Mouse (Mus musculus): ENCODE results near the gene Dlg2. TPM values are rescaled to one million over a fixed set of nuclear protein-coding genes. Genes with fewer than 3 reads are reported as not detected.
A peak's percentile ranks its signal among the peaks of the same experiment; 100 is the strongest.

Gene Dlg2
- total RNA-seq, 2 experiments from 2014 or later: 1.7 to 2.3 TPM

DNA sequence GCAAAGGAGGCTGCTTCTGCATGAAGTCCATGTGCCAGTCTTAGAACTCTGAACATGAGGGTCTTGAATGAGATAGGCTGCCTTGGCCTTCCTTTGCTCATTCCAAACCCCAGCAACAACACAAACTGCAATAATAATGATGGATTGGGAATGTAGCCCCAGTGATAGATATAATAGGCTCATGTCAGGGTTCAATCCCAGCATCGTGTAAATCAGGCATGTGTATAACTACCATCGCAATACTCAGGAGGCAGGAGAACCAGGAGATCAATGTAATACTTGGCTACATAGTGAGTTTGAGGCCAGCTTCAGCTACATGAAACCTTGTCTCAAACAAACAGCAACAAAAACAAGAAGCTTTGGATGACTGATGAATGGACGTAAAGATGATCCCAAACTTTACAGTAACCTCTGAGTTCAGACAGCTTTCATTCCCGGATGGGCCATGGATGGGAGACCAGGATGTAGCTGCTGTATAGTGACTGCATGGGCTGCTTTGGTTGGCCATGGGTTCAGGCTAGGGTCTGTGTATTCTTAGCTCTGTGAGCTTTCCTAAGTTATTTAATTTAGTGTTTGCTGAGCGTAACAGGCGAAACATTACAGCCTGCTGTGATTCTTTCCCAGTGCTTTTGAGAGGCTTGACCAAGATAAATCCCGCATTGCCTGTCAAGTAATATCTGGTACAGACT is 1708.0 kb downstream of the Dlg2 start:
- no peak for DNase-seq

DNA sequence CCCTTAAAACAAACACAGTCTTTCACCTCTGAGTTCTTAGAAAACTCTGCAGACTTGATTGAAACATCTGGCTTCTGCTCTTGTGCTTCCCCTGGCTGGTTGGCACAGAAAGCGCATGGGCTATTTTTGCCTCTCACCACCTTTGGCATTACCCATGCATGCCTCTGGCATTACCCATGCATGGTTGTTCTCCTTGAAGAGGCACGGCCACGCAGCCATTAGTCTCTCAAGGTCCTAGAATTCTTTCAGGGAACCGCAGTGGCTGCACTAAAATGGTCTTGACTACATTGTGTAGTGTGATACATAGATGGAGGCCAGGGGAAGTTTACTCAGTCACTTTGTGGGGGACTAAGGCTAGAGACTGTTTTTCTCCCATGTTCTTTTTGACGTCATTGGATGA is 1709.9 kb downstream of the Dlg2 start:
- DNase-seq: peak; percentile 28 to 36

DNA sequence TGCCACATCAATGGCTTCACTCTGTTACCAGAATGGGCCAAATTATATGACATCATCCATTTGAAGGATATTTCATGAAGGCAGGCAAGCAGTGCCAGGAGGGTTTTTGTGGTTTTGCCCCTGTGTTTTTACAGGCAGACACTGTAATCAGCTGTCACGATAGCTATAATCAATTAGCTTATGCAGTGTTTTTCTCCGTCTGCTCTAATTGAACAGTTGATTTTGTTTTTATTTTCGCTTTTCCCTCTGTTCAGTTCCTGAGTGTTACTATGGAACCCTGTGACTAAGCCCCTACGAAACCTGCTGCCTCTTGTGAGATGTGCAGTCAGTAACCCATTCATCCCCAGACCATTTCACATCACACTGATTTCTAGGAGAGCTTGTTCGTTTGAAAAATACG is 1712.7 kb downstream of the Dlg2 start:
- no peak for DNase-seq

DNA sequence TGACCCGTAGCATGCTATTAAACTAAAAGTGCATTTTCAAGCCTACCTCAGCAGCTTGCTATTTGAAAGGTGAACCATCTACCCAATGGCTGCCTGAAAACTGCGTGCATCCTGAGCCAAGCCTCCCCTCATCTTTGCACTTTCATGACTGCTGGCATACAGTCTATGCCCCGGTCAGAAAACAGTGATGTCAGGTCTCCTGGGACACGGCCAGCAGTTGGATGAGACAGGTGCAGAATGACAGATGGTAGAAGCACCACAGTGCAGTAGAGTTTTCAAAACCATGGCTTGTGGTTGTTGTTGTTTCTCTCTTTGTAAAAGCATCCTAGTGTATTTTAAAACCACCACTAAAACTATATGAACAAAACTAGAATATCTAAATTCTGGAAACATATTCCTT is 1719.5 kb downstream of the Dlg2 start:
- DNase-seq: no peak

DNA sequence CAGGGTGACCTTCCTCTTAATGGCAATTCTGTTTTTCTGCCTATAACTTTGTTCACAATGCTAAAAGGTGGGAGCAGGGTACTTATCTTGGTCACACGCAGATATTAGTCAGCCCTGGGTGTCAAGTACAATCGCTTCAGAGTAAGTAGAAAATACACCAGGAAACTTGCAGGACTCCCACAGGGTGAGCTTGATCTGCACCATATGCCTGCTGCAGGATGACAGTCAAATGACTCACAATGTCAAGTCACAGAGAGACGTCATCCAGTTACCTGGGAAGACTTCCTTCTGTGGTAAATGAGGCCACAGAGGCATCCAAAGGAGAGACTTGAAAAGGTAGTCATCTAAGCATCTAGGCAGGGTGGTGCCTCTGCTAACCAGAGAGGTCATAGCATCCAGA is 1721.1 kb downstream of the Dlg2 start:
- DNase-seq: no peak

DNA sequence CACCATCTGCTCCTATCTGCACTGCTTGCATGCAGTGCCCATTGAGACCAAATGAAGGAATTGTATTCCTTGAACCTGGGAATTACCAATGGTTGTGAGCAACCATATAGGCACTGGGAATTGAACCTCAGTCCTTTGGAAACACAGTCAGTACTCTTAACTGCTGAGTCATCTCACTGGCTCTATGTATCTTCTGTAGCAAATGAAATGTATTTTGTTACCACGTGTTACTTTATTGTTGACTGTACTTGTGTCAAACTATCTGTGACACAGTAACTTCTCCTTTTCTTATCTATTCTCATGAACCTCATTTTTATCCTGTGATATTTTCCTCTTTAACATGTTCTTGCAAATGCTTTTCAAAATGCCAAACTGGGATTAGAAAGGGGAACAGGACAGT is 1722.7 kb downstream of the Dlg2 start:
- DNase-seq: no peak

DNA sequence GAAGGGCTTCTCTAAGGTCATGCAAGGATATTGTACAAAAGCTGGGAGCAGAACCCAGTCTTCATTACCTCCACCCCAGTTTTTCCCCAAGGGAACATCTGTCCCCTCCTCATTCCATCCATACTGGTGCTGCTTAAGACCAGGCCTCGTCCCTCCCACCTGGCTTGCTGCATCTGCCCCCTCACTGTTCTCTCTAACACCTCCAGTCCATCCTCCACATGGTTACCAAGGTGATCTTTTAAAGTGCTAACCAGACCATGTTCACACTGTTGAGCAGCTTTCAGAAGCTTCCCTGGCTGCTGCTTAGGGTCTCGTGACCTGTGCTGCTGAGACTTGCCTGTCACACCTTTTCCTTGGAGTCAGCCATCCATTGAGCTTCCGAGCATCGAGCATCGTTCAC is 1734.2 kb downstream of the Dlg2 start:
- no peak for DNase-seq

DNA sequence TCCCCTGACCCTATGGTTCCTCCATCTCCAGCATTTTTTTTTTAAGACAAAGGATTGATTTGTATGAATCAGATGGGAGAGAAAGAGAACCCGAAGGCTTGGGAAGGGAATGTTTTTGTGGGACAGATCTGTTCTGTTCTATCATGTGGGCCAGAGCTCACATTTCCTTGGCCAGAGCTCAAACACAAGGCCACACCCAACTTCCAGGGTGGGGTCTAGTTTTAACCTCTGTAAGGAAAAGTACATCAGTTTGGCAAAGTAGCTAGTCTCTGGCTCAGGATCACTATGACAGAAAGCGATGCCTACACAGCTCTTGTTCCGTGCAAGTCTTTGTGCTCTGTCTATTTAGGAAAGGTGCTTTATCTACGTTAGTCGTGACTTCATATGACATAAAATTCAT is 1737.3 kb downstream of the Dlg2 start:
- peak; percentile 52 to 76 for DNase-seq

DNA sequence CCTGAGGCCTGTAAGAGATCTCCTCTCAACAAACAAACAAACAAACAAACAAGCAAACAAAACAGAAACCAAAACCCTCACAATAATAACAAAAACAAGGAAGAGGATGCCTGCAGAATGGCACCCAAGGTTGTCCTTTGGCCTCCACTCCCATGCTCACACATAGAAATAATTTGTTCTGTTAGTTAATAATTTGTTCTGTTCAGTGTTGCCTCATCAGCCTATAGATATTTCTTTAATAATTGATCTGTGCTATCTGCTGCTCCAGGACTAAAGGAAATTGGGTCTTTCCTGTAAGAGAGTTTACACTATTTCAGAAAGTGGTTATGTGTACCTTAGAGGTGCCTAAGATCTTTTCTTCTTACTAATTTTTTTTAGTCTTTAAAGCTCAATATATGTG is 1741.7 kb downstream of the Dlg2 start:
- DNase-seq: no peak

DNA sequence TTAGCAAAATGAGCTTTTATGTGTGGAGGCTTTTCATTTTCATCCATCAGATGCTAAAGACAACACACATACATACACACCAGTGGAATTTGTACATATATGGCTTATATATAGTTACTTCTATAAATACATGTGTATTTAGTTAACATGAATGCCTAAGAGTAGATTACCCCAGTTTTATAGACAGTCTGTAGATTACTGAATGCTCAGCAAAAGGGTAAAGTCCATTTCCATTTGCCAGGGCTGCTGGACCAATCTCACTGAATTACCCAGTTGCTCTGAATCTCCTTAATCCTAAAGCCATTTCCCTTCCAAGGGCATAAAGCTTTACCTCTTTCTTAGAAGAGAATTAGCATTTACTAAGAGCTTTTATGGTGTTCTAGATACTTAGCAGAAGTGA is 1744.1 kb downstream of the Dlg2 start:
- DNase-seq: no peak

DNA sequence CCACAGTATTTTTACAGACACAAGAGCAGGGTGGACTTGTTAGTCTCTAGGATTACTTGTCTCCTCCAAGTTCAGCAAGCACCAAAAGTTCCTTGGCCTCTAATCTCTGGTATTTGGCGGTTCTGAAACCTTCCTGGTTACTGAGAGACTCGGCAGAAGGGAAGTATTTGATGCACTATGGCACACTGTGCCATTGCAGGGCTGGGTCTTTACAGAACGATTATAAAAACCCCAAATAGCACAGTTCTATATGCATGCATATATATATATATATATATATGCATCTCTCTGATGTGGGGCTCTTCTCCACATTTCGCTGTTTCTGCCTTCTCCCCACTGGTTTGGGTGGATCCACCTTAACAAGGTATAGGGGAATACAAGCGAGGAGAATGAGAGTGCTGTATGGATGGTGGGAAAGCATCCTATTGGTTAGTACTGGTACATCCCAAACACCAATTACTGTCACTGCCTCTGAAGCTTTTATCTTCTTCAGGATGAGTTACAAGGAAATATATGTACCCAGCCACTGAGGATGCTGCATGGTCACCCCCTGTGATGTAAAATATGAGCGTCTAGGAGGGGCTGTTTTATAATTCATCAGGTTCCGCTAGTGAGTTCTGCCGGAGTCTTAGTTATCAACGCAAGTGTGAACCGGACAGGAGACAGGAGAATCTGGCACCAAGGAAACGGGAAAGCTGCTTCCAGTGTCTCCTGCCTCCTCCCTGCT is 1758.2 kb downstream of the Dlg2 start:
- DNase-seq: no peak

DNA sequence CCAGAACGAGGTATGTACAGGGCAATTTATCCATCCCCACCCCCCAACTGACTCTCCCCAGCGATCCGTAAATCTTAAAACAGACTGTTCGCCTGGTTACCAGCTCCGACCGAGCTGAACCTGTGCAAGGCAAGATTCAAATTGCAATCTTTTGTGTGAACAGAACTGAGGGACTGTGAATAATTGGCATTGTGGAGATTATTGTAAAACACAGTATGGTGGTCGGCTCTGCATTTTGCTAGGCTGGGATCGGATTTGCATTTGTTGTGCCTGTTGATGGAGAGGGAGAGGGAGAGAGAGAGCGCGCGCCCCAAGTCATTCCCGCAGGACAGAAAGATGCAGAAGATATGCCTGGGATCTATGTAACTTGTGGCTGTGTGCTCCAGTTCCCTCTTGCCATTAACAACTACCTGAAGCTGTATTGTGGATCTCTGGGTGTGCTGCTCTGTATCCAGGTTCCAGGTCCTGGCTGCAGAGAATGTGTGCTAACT is 1759.1 kb downstream of the Dlg2 start:
- DNase-seq: no peak

DNA sequence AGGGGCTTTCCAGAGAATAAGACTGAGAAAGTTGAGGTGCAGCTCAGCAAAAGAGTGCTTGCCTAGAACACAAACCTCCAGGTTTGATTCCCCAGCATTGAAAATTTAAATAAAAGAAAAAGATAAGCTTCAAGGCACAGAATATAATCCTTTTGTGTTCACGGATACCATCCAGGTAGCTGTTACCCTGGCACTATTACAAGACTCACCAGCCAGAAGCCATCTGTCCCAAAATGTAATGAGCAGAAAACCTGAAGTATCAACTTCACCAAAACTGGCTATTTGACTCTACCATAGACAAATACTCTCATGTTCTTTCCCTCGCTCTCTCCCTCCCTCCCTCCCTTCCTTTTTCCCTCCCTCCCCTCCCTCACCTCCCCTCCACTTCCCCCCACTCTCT is 1764.4 kb downstream of the Dlg2 start:
- no peak for DNase-seq

DNA sequence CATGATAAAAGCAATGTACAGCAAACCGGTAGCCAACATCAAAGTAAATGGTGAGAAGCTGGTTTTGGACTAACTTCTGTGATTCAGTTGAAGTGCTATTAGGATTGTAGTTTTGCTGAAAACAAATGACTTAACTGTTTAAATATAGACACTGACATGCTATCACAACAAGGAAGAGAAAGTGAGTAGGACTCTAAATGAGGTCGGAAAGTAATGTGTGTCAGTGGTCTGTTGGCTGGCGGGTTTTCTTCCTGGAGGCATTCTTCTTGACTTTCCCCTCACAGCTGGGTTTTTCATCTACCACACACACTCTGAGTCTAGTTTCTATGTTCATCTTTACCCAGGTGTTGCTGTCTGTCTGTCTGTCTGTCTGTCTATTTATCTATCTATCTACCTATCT is 1771.1 kb downstream of the Dlg2 start:
- DNase-seq: no peak

DNA sequence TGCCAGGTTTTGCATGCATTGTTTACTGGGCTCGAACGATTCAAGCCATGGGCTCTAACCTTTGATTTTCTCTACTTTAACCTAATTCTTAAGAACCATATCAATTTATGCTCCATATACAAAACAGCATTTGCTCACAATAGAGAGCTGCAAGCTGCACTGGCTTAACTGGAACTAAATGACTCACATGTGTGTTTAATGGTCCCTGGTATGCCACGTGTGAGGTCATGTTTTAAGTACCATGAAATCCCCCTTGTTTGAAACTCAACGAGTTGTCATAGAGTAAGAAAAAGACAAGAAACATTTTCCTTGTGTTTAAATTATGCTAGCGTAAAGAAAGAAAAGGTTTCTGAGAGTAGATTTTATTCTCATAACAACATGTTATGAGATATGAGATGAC is 1772.1 kb downstream of the Dlg2 start:
- no peak for DNase-seq

DNA sequence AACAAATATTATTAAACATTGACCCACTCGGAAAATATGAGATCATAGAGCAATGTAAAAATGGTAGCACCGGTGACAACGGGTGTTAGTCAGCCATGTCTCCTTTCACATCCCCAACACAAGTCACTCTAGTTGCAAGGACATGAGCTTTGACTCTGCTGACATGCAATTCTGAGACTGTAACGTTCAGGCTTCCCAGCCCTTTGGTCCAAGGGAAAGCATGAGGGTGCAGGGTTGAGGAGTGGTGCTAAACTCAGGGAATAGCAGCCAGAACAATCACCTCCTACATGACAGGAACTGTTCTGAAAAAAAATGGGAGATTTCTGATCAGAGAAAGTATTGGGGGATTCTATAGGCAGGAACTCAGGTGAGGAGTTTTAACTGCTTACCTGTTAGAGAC is 1781.7 kb downstream of the Dlg2 start:
- no peak for DNase-seq

DNA sequence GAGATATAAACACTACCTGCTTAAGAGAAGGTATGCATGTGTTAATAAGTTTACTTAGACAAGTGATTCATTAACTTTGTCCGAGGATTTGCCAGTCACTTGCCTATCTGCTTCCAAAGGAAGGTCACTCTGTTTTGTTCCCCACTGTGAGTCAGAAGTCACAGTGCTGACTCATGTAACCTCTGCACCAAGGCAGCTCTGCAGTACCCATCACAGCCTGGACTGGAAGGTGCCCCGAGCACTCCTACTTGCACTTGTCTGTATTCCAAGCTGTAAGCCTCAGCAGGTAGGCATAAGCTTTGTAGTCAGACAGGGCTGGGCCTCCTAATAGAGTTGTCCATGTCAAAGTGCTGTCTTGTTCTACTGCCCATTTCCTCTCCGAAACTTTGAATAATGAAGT is 1782.2 kb downstream of the Dlg2 start:
- no peak for DNase-seq

DNA sequence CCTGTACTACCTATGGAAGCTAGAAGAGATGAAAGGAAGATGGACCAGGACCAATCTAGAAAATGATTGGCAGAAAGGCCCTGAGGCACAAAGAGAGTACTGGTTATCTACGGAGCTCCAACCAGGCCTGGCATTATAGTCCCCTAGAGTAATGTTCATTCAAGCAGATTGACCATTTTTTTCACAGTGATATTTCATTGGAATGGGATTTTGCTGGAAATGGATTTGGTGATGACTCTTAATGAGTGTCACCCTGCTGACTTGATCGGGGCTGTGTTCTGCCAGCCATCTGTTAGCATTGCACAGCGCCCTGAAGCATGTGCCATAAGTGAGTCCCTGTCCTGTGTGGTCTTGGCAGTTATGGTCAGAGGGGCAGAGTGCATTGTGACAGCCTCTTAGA is 1787.9 kb downstream of the Dlg2 start:
- no peak for DNase-seq

DNA sequence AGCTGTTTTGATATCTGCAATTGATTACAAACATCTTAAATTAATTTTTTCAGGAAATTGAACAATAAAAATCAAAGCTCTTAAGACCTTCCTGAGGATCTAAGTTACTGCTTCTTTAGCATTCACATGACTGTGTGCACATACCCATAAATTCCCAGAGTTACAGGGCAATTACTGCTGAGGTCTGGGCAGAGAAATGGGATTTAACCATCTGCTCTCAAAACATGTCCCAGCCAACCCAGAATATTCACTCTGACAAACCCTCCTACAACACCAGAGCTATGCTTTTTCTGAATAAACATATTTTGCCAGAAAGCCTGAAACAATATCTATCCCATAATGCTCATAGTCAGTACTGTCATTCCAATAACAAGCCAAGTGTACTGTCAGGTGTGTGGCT is 1788.5 kb downstream of the Dlg2 start:
- DNase-seq: no peak

DNA sequence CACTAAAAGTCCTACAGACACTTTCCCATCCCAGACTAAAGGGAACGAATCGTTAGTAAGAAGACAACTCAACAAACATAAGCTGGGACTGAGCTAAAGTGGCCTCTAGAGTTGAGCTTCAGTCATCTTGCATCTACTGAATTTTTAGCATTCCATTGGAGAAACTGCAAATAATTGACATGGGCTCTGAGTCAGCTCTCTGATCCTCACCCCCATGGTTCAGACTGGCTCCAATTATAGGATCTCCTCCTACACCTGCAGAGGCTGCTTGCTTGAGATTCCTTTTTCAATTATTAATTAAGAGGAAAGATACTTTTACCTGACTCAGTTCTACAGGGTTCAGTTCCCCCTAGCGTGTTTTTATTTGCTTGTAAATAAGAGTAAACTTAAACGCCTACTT is 1798.9 kb downstream of the Dlg2 start:
- DNase-seq: no peak

DNA sequence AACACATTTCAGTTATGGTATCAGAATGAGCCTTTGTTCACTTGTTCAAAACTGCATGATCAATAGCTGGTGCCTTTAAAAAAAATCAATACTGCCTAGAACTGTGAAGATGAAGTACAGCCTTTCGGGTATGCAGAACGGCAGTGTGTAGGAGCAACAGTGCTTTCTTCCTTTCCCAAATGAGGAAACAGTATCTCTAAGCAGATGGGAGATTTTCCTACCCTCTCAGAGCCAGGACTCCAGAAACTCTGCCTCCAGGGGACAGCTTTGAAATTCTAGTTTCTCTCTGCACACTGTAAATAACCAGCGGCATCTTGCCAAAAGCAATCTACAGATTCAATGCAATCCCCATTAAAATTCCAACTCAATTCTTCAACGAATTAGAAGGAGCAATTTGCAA is 1801.2 kb downstream of the Dlg2 start:
- DNase-seq: no peak

DNA sequence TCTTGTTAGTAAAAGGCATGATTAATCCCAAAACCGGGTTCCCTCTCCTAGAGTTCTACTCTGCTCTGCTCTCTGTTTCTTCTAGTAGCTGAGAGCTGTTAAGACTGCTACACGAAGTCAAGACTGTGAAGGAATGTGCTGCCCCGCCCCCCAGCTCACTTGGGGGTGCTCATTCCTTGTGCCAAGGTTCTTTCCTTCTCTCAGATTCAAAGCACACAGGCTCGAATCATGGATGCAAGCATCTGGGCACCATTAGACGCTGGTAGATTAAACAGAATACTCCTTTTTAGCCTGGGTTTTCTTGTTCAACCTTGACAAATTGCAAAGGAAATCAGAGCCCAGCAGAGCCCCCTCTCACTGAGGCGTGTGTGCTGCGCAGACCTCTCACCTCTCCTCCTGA is 1804.5 kb downstream of the Dlg2 start:
- no peak for DNase-seq

DNA sequence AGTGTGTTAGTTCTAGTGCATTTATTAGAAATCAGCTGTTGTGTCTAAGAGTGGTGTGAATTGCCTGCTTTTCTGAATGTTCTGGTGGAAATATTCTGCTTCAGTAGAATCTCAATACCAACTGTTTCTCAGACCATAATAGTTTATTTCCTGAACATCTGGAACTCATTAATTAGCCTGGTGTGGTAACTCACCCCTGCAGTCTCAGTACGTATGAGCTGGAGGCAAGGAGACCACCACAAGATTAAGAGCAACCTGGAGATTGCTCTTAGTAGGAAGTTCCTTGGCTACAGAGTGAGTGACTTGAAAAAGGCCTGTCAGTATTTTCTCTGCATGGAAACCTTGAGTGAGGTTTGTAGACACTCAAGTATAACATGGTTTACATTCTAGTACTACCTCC is 1810.6 kb downstream of the Dlg2 start:
- DNase-seq: no peak

DNA sequence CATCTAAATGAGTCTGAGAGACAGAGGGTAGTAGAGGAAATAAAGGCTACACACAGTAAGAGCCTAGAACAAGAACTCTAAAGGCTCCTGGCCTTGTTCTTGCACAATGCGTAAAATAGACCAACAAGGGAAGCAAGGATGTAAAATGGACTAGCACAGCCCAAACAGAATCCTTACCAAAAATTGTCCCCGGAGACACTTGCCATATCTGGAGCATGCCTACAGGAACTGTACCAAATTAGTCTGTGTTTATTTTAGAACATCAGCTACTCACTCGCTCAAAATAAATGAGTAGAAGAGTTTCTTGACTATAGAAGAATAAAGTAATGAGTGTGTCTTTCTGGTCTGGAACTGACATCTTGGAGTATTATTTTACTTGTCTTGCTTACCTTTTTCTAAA is 1812.3 kb downstream of the Dlg2 start:
- DNase-seq: no peak
